Mouse (Mus musculus): ENCODE measurements around the gene Atpif1. TPM values are rescaled to one million over a fixed set of nuclear protein-coding genes. Genes with fewer than 3 reads are reported as not detected.

The Atpif1 gene
- total and polyA plus RNA-seq, 3 experiments, result 292 to 397 (median 342) TPM

- Histone ChIP-seq H3K9me3 (replicated peaks; ENCODE audit: low read length) (no peaks in the 10 kb centered on the region), H3K36me3 (replicated peaks in 1 of 2; ENCODE audit: control insufficient read depth in 1 of 2, insufficient read depth in 1 of 2, low read length in 1 of 2) (peaks cover 26 to 33% of the 10 kb centered on the region in 2 experiments), H3K27ac (ENCODE audit: insufficient read depth, low read depth) (no peak overlapping the region), H3K9ac (ENCODE audit: insufficient read depth, low read depth) (no peak overlapping the region), H3K4me3 (replicated peaks in 1 of 3; ENCODE audit: low read depth in 2 of 3, low read length in 2 of 3, poor library complexity in 1 of 3) (no peak overlapping the region), H3K27me3 (replicated peaks) (no peaks in the 10 kb centered on the region), H3K4me2 (ENCODE audit: insufficient read depth, low read depth, poor library complexity, severe bottlenecking) (no peak overlapping the region), H3K79me2 (replicated peaks; ENCODE audit: control insufficient read depth, extremely low read depth, insufficient read depth, poor library complexity, severe bottlenecking) (no peaks in the 10 kb centered on the region), H3K4me1 (ENCODE audit: control insufficient read depth in 1 of 2, insufficient read depth in 2 of 2) (peaks cover 0 to 5% of the 10 kb centered on the region in 2 experiments; a peak in 1 of 4 replicates)
- no peak for TF ChIP-seq POLR2A (IDR thresholded peaks at IDR 0.05; ENCODE audit: low read depth, low read length)
- TF ChIP-seq ETS1 (conservative IDR thresholded peaks at IDR 0.05; ENCODE audit: low read depth, low read length), result no peak
- TF ChIP-seq RCOR1 (conservative IDR thresholded peaks at IDR 0.05; ENCODE audit: low read depth, low read length), result no peak
- no peak for TF ChIP-seq JUND (conservative IDR thresholded peaks at IDR 0.05; ENCODE audit: low read depth, low read length)
- no peak for TF ChIP-seq USF2 (conservative IDR thresholded peaks at IDR 0.05; ENCODE audit: low read depth, low read length)
- no peak for TF ChIP-seq NRF1 (IDR thresholded peaks at IDR 0.05; ENCODE audit: low read depth, low read length)
- TF ChIP-seq ZNF384 (IDR thresholded peaks at IDR 0.05; ENCODE audit: low read depth, low read length), result no peak
- no peak for TF ChIP-seq SIN3A (IDR thresholded peaks at IDR 0.05; ENCODE audit: low read length)
- TF ChIP-seq HCFC1 (IDR thresholded peaks at IDR 0.05; ENCODE audit: low read depth, low read length), result no peak
- no peak for TF ChIP-seq MAX (IDR thresholded peaks at IDR 0.05; ENCODE audit: low read length)
- dilution Hi-C loops (cut with MboI; ENCODE audit: extremely low pct_ligation_motif_present, extremely low pct_unique_long_range_greater_than_20kb, low sequenced_read_pairs), result no loop called here
- in situ Hi-C loops (cut with MboI; ENCODE audit: low pct_ligation_motif_present, low pct_unique_long_range_greater_than_20kb, low sequenced_read_pairs), result no loop called here
- no peak for DNase-seq (ENCODE audit: extremely low read depth)
Measured at GRCm38 (mm10) chr4:132488976-132489375, 44.5 kb downstream of the Atpif1 start.

DNA sequence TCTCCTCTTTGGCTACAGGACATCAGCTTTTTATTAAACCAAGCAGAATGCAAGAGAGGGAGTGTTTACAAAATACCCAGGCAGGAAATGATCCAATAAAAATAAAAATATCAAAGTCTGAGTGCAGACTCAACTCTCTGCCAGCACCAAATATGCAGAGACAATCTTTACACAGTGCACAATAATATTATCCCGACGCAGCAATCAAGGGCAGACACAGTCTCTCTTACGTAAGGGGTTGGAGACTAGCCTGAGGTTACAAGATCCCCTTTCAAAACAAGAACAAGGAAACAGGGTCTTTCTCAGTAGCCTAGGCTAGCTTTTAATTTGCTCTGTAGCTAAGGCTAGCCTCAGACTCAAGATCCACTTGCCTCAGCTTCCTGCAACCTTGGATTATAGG, 44.9 kb downstream of the Atpif1 start:
- peaks cover 0 to 5% of the 10 kb centered on the region in 2 experiments; a peak in 1 of 4 replicates for H3K4me1 ChIP-seq (ENCODE audit: control insufficient read depth in 1 of 2, insufficient read depth in 2 of 2)
- dilution Hi-C loops (cut with MboI; ENCODE audit: extremely low pct_ligation_motif_present, extremely low pct_unique_long_range_greater_than_20kb, low sequenced_read_pairs), result no loop called here

GRCm38 (mm10) chr4:132484820-132485219, 48.6 kb downstream of the Atpif1 start:
- no peaks in the 10 kb centered on the region for H3K27me3 ChIP-seq (replicated peaks)
- no peaks in the 10 kb centered on the region for H3K79me2 ChIP-seq (replicated peaks; ENCODE audit: control insufficient read depth, extremely low read depth, insufficient read depth, poor library complexity, severe bottlenecking)
- no peak overlapping the region for H3K27ac ChIP-seq (ENCODE audit: insufficient read depth, low read depth)
- DNase-seq (ENCODE audit: extremely low read depth), result no peak
- H3K36me3 ChIP-seq (replicated peaks in 1 of 2; ENCODE audit: control insufficient read depth in 1 of 2, insufficient read depth in 1 of 2, low read length in 1 of 2), result no peaks in the 10 kb centered on the region
- no peak for TF ChIP-seq USF2 (conservative IDR thresholded peaks at IDR 0.05; ENCODE audit: low read depth, low read length)
- TF ChIP-seq BHLHE40 (IDR thresholded peaks at IDR 0.05; ENCODE audit: low read depth, low read length), result no peak
- TF ChIP-seq GABPA (IDR thresholded peaks at IDR 0.05; ENCODE audit: insufficient replicate concordance, low read depth, low read length), result no peak
- no peak for TF ChIP-seq EP300 (IDR thresholded peaks at IDR 0.05; ENCODE audit: low read length)
- no peak for TF ChIP-seq MXI1 (IDR thresholded peaks at IDR 0.05; ENCODE audit: low read depth, low read length)
- no peak for TF ChIP-seq RAD21 (IDR thresholded peaks at IDR 0.05; ENCODE audit: low read depth, low read length)
- TF ChIP-seq KAT2A (IDR thresholded peaks at IDR 0.05; ENCODE audit: insufficient replicate concordance, low read length), result no peak
- no peak for TF ChIP-seq NRF1 (IDR thresholded peaks at IDR 0.05; ENCODE audit: low read depth, low read length)
- no peak for TF ChIP-seq PAX5 (IDR thresholded peaks at IDR 0.05; ENCODE audit: low read length)
- no peak for TF ChIP-seq ZKSCAN1 (IDR thresholded peaks at IDR 0.05; ENCODE audit: borderline replicate concordance, low read depth, low read length)
- no peak for TF ChIP-seq CTCF (conservative IDR thresholded peaks at IDR 0.05 in 1 of 2, IDR thresholded peaks at IDR 0.05 in 1 of 2; ENCODE audit: low read depth in 2 of 2, low read length in 2 of 2)
- no peak for TF ChIP-seq MAFK (IDR thresholded peaks at IDR 0.05; ENCODE audit: insufficient replicate concordance, low read length)
- no peak for TF ChIP-seq E2F4 (IDR thresholded peaks at IDR 0.05; ENCODE audit: insufficient replicate concordance, low read depth, low read length)
- TF ChIP-seq ZC3H11A (IDR thresholded peaks at IDR 0.05; ENCODE audit: low read depth, low read length), result no peak
- no peak for TF ChIP-seq SIN3A (IDR thresholded peaks at IDR 0.05; ENCODE audit: low read length)
- H3K4me3 ChIP-seq (replicated peaks in 1 of 3; ENCODE audit: low read depth in 2 of 3, low read length in 2 of 3, poor library complexity in 1 of 3), result no peak overlapping the region
- H3K4me2 ChIP-seq (ENCODE audit: insufficient read depth, low read depth, poor library complexity, severe bottlenecking), result no peak overlapping the region
- no peaks in the 10 kb centered on the region for H3K9me3 ChIP-seq (replicated peaks; ENCODE audit: low read length)
- dilution Hi-C loops (cut with MboI; ENCODE audit: extremely low pct_ligation_motif_present, extremely low pct_unique_long_range_greater_than_20kb, low sequenced_read_pairs), result no loop called here
- H3K9ac ChIP-seq (ENCODE audit: insufficient read depth, low read depth), result no peak overlapping the region
- H3K4me1 ChIP-seq (ENCODE audit: control insufficient read depth in 1 of 2, insufficient read depth in 2 of 2), result peaks cover 0 to 5% of the 10 kb centered on the region in 2 experiments; a peak in 1 of 4 replicates
- in situ Hi-C loops (cut with MboI; ENCODE audit: low pct_ligation_motif_present, low pct_unique_long_range_greater_than_20kb, low sequenced_read_pairs), result no loop called here

More for the DNA sequence above, 44.9 kb downstream of the Atpif1 start:
- Histone ChIP-seq H3K9ac (ENCODE audit: insufficient read depth, low read depth) (no peak overlapping the region), H3K27me3 (replicated peaks) (no peaks in the 10 kb centered on the region), H3K27ac (ENCODE audit: insufficient read depth, low read depth) (no peak overlapping the region), H3K4me2 (ENCODE audit: insufficient read depth, low read depth, poor library complexity, severe bottlenecking) (no peak overlapping the region), H3K79me2 (replicated peaks; ENCODE audit: control insufficient read depth, extremely low read depth, insufficient read depth, poor library complexity, severe bottlenecking) (no peaks in the 10 kb centered on the region), H3K36me3 (replicated peaks in 1 of 2; ENCODE audit: control insufficient read depth in 1 of 2, insufficient read depth in 1 of 2, low read length in 1 of 2) (peaks cover 22 to 29% of the 10 kb centered on the region in 2 experiments), H3K9me3 (replicated peaks; ENCODE audit: low read length) (no peaks in the 10 kb centered on the region), H3K4me3 (replicated peaks in 1 of 3; ENCODE audit: low read depth in 2 of 3, low read length in 2 of 3, poor library complexity in 1 of 3) (no peak overlapping the region)
- DNase-seq (ENCODE audit: extremely low read depth), result no peak
- in situ Hi-C loops (cut with MboI; ENCODE audit: low pct_ligation_motif_present, low pct_unique_long_range_greater_than_20kb, low sequenced_read_pairs), result no loop called here
- TF ChIP-seq UBTF (IDR thresholded peaks at IDR 0.05; ENCODE audit: low read depth, low read length) (no peak), GABPA (IDR thresholded peaks at IDR 0.05; ENCODE audit: insufficient replicate concordance, low read depth, low read length) (no peak), SMC3 (IDR thresholded peaks at IDR 0.05; ENCODE audit: low read depth, low read length) (no peak), BHLHE40 (IDR thresholded peaks at IDR 0.05; ENCODE audit: low read depth, low read length) (no peak), TBP (conservative IDR thresholded peaks at IDR 0.05; ENCODE audit: low read depth, low read length) (no peak), RAD21 (IDR thresholded peaks at IDR 0.05; ENCODE audit: low read depth, low read length) (no peak), EP300 (IDR thresholded peaks at IDR 0.05; ENCODE audit: low read length) (no peak), USF2 (conservative IDR thresholded peaks at IDR 0.05; ENCODE audit: low read depth, low read length) (no peak), CHD1 (IDR thresholded peaks at IDR 0.05; ENCODE audit: low read depth, low read length) (no peak), ETS1 (conservative IDR thresholded peaks at IDR 0.05; ENCODE audit: low read depth, low read length) (no peak), ZNF384 (IDR thresholded peaks at IDR 0.05; ENCODE audit: low read depth, low read length) (no peak), NRF1 (IDR thresholded peaks at IDR 0.05; ENCODE audit: low read depth, low read length) (no peak), ZKSCAN1 (IDR thresholded peaks at IDR 0.05; ENCODE audit: borderline replicate concordance, low read depth, low read length) (no peak)

All from CH12.LX (cell line).